Mouse (Mus musculus) kidney, postnatal 36 days (tissue): ENCODE results near the gene Cyb5rl.

Source experiments
- DNase-seq, 2 experiments: peaks; one replicate each; pipeline ENCODE4 v3.0.0; 2021 to 2022; ENCODE audit warnings: mixed read lengths in 2 of 2

Cyb5rl gene

DNA sequence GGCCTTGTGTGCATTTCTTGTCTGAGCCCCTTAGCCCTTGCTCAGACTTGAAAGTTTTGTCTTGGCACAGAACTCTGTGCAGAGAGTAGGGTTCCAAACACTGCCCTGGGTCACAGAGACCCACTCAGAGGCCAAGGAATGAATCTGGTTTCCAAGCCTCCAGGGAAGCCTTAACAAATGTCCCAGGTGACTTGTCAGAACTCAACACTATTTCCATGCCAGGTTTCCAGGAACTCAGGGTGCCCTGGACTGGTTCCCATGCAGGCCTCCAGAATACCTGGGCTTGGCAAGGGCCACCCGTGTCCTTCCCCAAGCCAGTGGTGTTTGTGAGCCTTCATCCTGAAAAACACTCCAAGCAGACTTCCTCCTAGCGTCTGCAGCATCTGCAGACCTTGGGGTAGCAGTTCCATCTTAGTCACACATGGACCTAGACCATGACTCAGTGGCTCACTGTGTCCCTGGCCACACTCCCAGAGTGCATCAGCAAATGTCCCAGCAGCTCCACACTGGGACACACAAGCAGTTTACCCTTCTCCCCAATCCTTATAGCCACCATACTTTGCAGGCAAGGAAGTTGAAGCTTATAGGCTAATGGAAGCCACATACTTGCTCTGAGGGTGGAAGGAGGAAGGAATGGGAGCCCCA is 51.1 kb downstream of the Cyb5rl start:
- DNase-seq, result peak; percentile 34 to 63

DNA sequence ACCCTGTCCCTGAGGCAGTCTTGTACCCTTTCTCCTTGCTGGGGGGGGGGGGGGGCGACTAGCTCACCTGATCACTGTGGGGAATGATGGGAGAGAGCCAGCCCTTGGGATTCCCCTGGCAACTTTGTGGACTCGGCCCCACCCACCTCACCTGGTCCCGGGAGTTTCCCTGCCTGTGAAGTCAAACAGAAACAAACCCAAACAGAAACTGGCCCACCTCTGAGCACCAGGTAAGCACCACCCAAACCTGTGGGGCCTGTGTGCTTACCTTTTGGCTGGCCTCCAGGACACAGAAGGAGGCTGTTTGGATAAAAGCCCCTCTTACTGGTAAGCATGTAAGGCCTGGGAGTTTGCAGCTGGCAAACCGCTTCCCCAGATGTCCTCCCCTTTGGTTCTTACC is 52.3 kb downstream of the Cyb5rl start:
- DNase-seq, result peak in 1 of 2 experiments; percentile 27

DNA sequence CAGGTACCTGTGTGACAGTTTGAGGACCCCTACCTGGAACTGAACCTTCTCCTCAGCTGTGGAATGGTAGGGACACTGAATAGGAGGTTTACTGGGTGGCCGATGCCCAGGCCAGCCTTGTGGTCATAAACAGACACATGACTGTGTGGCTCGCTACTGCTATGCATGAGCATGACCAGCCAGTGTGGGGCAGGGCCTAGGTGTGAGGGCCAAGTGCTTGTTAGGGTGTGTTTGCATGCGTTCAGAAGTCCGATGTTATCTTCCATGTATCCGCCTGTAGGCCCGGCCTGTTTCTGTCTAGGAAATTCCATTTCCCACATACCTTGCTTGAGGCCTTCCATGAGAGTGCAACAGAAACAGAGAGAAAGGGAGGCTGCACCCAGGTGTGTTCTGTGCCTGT is 53.9 kb downstream of the Cyb5rl start:
- DNase-seq, result no peak

DNA sequence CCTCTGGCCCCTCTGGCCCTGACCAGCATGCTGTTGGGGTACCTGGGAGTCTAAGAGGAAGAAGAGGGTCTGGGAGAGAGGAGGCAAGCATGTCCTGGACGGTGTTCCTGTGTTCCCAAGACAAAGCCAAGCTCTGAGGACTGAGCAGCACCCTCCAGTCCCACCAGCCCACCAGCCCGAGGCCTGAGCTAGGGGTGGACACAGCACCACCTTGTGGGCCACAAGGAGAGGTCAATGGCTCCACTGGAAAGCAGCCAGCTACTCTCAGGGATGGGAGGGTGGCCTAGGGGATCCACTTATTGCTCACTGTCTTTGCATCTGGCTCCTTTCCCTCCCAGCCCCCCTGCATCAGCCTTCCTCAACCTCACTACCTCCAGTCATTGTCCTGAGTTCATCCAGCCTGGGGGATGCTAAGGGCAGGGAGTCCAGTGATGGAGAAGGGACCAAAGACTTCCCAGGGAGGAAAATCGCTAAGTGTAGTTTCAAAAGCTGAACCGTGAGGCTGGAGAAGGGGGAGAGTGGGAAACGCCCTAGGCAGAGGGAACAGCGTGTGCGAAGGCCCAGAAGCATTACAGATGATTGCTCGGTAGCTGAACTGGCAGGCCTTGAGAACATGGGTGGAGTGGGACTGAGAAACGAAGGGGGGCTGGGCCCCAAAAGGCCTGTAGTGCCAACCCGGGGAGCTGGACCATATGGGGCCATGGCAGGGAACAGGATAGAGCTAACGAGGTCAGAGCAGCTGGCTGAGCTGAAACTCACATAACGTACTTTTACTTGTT is 54.6 kb downstream of the Cyb5rl start:
- DNase-seq, result peak; percentile 28 to 69

DNA sequence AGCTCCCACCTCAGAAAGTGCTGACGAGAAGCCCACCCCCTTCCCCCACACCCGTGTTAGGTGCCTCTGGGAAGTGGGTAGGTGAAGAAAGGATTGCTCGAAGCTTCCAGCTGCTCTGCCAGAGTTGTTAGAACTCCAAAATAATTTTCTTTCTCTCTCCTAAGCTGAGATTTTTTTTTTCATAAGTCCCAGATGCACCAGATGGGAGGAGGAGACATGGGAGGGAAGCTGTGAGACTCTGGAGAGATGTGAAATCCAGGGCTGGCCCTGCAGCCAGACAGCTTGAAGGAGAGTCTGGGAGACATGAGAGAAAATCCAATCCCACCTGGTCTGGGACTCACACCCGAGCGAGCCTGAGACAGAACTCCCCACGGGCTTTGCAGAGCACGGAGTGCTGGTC is 57.6 kb downstream of the Cyb5rl start:
- DNase-seq, result no peak

DNA sequence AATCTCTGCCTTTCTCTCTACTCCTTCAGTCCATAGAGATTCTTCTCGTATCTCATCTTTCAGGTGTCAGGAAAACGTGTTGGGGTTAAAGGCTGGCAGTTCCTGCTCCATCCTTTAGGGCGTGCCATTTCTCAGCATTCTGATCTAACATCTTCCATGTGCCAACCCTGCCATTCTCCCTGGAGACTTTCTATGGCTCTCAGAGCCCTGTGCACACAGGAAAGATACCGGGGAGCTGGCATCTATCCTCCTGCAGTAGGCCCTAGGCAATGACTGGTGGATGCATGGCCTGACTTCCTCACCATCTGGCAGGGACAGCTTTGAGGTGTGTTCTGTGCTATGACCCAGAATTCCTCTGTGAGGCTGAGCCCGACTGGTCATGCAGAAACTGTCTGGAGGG is 58.3 kb downstream of the Cyb5rl start:
- peak; percentile 29 to 46 for DNase-seq

DNA sequence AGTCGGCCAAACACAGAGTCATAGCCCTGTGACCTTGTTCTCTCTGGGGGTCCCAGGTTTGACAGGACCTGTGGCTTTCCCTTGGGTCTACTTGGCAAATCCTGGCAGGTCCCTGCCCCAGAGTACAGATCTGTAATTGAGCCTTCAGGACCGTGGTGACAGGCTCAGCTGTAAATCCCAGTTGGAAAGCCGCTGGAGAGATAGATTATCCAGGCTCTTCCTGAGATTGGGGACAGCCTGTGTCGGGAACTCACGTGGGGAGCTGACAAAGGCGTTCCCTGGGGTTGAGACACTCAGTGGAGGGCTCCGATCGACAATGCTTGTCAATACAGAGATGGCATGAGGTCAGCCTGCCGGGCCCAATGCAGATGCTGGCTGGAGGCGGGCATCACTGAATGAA is 59.6 kb downstream of the Cyb5rl start:
- no peak for DNase-seq

DNA sequence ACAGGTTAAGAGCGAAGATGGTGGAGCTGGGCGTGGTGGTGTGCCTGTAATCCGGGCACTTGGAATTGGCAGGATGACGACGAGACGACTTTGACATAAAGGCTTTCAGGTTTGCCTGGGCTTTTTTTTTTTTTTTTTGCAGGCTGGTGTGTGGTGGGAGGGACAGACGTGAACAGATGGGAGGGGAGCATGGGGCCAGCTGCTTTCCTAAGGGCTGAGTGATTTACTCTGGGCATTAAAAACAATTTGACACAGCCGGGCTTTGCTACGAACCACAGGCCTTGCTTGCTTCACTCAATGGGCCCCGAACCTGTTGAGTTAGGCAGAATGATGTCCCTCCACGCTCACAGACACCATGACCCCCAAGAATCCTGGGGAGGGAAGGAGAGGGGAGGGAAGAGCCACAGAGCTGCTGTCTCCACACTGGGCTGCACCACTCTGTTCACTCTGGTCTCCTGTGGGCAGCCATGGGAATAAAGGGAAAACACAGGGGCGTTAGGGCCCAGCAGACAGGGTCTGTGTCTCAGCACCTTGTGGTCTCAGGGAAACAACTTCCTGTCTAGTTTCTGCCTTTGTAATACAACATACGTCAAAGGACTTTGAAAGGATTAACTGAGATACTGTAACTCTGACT is 60.2 kb downstream of the Cyb5rl start:
- DNase-seq, result no peak

DNA sequence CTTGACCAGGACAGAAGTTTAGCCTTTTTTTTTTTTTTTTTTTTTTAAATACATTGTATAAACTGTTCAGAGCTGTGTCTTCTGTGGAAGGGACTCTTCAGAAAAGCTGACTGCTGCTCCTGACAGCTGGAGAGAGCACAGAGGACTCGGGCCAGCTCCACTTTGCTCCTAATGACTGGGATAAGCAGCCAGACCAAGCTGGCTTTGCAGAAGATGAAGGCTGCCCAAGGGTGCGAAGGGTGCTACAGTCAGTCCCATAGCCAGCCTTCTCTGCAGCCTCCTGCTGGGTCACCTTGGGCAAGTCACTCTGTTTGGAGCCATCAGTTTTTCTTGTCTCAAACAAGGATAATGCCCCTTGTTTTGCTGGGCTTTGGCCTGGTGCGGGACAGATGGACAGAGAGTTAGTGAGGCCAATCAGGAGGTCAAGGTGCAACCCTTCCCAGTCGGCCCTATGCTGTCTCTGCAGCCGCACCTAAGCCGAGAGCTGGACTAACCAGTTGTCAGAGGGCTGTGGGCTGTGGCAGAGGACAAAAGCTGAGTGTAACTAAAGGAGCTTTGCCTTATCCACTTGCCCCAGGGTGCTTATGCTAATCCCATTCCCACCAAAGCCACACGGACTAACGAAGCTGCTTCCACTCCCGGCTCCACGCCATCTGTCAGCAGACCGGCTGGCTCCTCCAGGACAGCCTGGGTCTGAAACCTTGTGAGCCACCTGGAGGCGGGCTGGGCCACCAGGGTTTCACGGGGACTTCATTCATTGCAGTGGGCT is 61.3 kb downstream of the Cyb5rl start:
- DNase-seq, result peak; percentile 29 to 39

DNA sequence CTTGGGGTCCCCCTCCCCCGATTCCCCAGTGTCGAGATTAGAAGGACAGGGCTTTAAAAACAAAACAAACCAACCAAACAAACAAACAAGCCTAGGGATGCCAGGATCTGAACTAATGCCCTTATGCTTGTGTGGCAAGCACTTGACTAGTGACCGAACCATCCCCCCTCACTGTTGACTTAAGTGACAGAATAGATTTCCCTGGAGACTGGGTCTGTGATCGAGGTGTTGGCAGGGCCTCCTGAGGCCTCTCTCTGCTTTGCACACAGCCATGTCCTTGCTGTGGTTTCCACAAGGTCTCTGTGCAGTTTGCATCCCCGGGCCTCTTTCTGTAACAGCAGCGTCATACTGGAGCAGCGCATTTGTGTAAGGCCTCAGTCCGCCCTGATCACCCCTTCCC is 62.6 kb downstream of the Cyb5rl start:
- no peak for DNase-seq

DNA sequence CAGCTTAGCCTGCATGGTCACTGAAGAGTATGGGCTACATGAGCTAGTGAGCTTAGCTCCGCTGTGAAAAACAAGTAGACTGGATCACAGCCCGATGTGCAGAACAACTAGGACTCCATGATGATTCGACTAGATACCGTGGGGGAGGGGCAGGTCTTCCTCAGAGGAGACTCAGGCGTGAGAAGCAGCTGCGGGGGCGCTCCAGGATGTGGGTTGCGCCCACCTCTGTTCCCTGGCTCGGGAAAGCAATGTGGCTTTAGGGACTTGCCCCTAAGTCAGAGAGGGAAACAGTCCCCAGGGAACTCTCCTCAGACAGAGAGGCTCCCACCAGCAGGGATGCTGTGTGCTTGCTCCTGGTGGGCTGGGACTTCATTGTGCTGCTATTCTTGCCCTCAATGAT is 63.7 kb downstream of the Cyb5rl start:
- DNase-seq, result peak in 1 of 2 experiments; percentile 22

DNA sequence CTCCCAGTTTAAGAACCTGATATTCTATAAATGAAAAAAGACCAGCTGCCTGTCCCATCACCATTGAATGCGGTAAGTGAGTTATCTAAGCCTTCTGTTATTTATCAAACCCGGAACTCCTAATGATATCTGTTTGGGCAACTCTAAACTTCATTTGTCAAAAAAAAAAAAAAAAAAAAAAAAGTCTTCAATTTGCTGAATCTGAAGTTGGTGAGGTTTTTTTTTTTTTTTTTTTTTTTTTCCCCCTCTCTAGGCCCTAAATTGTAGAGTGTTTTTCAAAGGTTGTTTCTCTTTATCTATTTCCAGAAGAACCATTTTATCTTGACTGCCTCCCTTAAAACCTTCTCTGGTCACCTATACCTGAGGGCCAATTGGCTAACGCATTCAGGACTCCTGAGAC is 68.1 kb downstream of the Cyb5rl start:
- DNase-seq, result no peak

DNA sequence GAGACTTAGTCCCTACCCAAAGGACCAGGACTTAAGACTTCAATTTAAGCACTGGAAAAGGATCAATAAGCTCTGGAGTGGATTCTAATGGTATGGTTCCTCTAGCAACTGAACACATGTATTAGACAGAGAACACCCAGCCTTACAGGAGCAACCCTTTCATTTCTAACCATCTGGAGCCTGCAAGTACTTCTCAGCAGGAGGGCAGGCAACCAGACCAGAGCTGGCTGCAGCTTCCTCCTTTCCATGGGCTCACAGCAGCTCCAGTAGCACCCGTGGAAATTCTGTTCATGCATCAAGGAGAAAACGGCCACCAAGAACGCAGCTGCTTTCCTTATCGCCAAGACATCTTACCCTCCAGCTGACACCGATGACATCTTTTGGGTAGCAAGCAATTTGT is 68.9 kb downstream of the Cyb5rl start:
- DNase-seq, result no peak

DNA sequence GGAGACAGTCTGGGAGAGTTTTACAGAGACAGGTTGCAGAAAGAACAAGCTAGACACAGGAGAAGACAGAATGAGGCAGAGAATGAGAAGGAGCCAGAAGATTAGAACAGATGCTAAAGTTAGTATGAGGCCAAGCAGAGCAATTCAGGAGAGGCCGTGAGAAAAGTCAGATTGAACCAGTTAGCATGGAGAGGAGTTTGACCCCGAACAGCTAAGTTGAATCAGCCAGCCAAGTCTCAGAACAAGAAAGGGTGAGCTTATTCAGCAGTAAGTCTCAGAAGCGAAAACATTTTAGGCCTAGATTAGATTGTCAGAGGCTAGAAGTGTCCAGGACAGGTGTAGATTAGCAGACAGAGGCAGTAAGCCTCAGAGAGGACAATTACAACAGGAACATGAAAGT is 69.7 kb downstream of the Cyb5rl start:
- DNase-seq, result peak; percentile 48 to 73
